Mouse (Mus musculus): ENCODE measurements around the gene Psmd1.

DNA sequence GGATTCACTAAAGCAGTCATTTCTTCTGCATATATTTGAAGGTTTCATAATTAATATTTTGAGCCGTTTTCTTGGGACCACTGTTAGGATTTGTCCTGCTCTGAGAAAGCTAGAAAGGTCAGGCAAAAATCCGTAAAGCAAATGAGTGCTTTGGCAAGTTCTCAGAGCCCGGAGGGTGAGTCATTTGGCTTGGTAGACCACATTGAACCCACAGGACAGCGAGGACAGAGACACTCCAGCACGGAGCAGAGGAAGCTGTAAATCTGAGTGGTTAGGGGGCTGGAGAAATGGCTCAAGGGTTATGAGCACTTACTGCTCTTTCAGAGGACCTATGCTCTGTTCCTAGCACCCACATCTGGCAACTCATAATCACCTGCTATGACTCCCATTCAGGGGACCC, 83.4 kb downstream of the Psmd1 start:
- TF ChIP-seq CTCF (conservative IDR thresholded peaks at IDR 0.05; ENCODE audit: low read length) (no peak), POU5F1 (IDR thresholded peaks at IDR 0.05; ENCODE audit: borderline replicate concordance, low read length) (no peak), NANOG (IDR thresholded peaks at IDR 0.05; ENCODE audit: borderline replicate concordance, low read length) (no peak)

Measured in E14TG2a.4 (cell line).